Mouse (Mus musculus) spleen, adult 2 months (tissue): ENCODE data around the gene Il2ra.

Experiments
- CTCF ChIP-seq: fragments of 200-500 bp; IDR thresholded peaks from 2 replicates; pipeline ENCODE4 v1.5.1; 2011; ENCODE audit warnings: mild to moderate bottlenecking, inconsistent platforms; ENCODE audit not compliant: insufficient read depth, insufficient read length, insufficient replicate concordance; ENCODE audit errors: extremely low read depth
- POLR2A ChIP-seq: fragments of 200-500 bp; IDR thresholded peaks from 2 replicates; pipeline ENCODE4 v1.6.1; 2011; ENCODE audit warnings: low read depth, low read length, inconsistent platforms

DNA sequence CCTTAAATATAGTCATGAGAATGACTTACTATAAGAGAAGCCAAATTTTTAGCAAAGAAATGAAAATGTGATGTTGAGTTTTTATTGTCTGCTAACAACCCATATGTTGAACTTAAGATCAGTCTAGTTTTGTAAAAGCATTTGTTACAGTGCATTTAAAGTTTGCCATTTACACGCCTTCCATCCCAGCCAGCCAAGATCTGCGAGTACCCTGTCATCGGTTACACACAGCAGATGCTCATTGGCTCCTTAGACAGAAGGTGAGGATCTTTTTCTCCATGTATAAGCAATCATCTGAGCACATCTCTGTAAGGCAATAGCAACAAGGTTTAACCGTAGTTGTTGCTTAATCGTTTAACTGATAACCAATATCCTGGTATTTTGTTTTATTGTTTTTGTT lies 85.0 kb downstream of the Il2ra start:
- TF ChIP-seq CTCF (no peak), POLR2A (no peak)
